Mouse (Mus musculus) heart, adult 2 months (tissue): ENCODE results near the gene Ccdc77.

Experiments used
- CTCF ChIP-seq: fragments of 200-600 bp; IDR thresholded peaks from 2 replicates; pipeline ENCODE4 v1.8.1; 2022; ENCODE audit warnings: antibody characterized with exemption, mild to moderate bottlenecking, moderate library complexity
- EP300 ChIP-seq: fragments of 200-500 bp; IDR thresholded peaks from 2 replicates; pipeline ENCODE4 v1.6.1; 2011; ENCODE audit warnings: low read depth, low read length, control low read depth; ENCODE audit not compliant: insufficient read depth
- POLR2A ChIP-seq: fragments of 200-500 bp; IDR thresholded peaks from 2 replicates; pipeline ENCODE4 v1.6.1; 2011; ENCODE audit warnings: mild to moderate bottlenecking, low read depth, low read length, control low read depth; ENCODE audit not compliant: insufficient read depth

DNA sequence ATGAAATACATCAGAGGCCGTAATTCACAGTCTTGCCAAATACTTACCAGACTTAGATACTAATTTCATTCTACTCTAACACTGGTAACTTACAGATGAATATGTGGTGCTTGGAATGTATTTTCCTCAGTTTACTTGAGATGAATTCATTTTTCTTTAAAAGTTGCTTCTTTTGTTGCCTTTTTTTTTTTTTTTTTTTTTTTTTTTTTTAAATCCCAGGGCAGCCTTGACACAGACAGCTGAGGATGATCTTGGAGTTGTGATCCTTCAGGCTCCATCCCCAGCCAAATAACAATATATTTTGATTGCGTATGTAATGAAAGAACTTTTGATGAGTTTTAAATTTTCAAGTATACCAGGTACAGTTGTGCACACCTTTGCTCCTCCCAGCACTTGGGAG, 2.0 kb downstream of the Ccdc77 start:
- TF ChIP-seq CTCF (no peak), EP300 (no peak), POLR2A (no peak)
